18 mouse cellular contexts compared by ENCODE assay signal in genomic region chrX:163253048-163253447, GRCm38 (mm10).
"Had no signal": no experiment of that assay in that cellular context is flagged by ENCODE, and none has a peak within 500 bp of the region (broad histone marks: within the 10 kb centered on the region; RNA-seq: fewer than 3 reads in every experiment).

No protein-coding gene starts in this region.

- H3K9ac ChIP-seq: liver, postnatal 0 days; lung, embryonic 15.5 days; midbrain, embryonic 12.5 days; neural tube, embryonic 13.5 days; neural tube, embryonic 15.5 days; stomach, embryonic 15.5 days had no signal

- H3K36me3 ChIP-seq: lung, embryonic 15.5 days; midbrain, embryonic 10.5 days; midbrain, embryonic 12.5 days; neural tube, embryonic 13.5 days; neural tube, embryonic 15.5 days; stomach, embryonic 15.5 days had no signal

- H3K27me3 ChIP-seq: lung, embryonic 15.5 days; neural tube, embryonic 15.5 days; stomach, embryonic 15.5 days had no signal

- H3K4me1 ChIP-seq: lung, embryonic 15.5 days; midbrain, embryonic 10.5 days; midbrain, embryonic 12.5 days; neural tube, embryonic 13.5 days; neural tube, embryonic 15.5 days; stomach, embryonic 15.5 days had no signal

- DNase-seq: liver, postnatal 0 days; lung, adult 2 months; lung, postnatal 4 days; midbrain, embryonic 14.5 days; retina, postnatal 1 day; right cerebral cortex, adult 18-20 months; right cerebral cortex, postnatal 14 days; thymus, adult 2 months; thymus, postnatal 25 days; thymus, postnatal 4 days had no signal

- H3K9me3 ChIP-seq: lung, embryonic 15.5 days; midbrain, embryonic 10.5 days; midbrain, embryonic 12.5 days; neural tube, embryonic 13.5 days; neural tube, embryonic 15.5 days; stomach, embryonic 15.5 days had no signal

- H3K4me3 ChIP-seq: lung, embryonic 15.5 days; midbrain, embryonic 10.5 days; midbrain, embryonic 12.5 days; myocyte; neural tube, embryonic 13.5 days; neural tube, embryonic 15.5 days; stomach, embryonic 15.5 days had no signal

- H3K27ac ChIP-seq: lung, embryonic 15.5 days; midbrain, embryonic 10.5 days; midbrain, embryonic 12.5 days; neural tube, embryonic 13.5 days; neural tube, embryonic 15.5 days; stomach, embryonic 15.5 days; stomach, postnatal 0 days had no signal
